Mouse (Mus musculus): ENCODE measurements at regions not wholly inside any gene's neighbourhood (a gene's known extent, or its start where the extent isn't known, plus 50 kb on each side); places are given as distances from the start of the nearest gene placed in this dataset.

GRCm38 (mm10) chr6:118263951-118264350 lies 66.4 kb upstream of the Ret start:
- TF ChIP-seq CTCF (IDR thresholded peaks at IDR 0.05; ENCODE audit: insufficient read depth, low read length): no peak
- no peak for TF ChIP-seq POLR2A (IDR thresholded peaks at IDR 0.05; ENCODE audit: borderline replicate concordance, extremely low read depth, low read depth, low read length)
